Mouse (Mus musculus): ENCODE measurements around the gene Tenm4. TPM values are rescaled to one million over a fixed set of nuclear protein-coding genes. Genes with fewer than 3 reads are reported as not detected.

Tenm4 gene
- polyA plus RNA-seq, 1 experiment from 2014 or later = 22.1 TPM

- no peak overlapping the region for H3K4me3 ChIP-seq
- no peaks in the 10 kb centered on the region for H3K27me3 ChIP-seq (ENCODE audit: insufficient read depth, poor library complexity, severe bottlenecking)
- DNase-seq (ENCODE audit: low spot score) = no peak
- H3K9me3 ChIP-seq = no peaks in the 10 kb centered on the region
- WGBS = 74% methylated on average over 2 of the region's 2 CpGs
- peaks cover 13% of the 10 kb centered on the region; the same call in 1 of the 2 replicates for H3K4me1 ChIP-seq (replicated peaks)
- H3K27ac ChIP-seq = no peak overlapping the region
- no peaks in the 10 kb centered on the region for H3K36me3 ChIP-seq
These were observed 285.6 kb downstream of the Tenm4 start for GRCm38 (mm10) chr7:96456618-96457017.

DNA sequence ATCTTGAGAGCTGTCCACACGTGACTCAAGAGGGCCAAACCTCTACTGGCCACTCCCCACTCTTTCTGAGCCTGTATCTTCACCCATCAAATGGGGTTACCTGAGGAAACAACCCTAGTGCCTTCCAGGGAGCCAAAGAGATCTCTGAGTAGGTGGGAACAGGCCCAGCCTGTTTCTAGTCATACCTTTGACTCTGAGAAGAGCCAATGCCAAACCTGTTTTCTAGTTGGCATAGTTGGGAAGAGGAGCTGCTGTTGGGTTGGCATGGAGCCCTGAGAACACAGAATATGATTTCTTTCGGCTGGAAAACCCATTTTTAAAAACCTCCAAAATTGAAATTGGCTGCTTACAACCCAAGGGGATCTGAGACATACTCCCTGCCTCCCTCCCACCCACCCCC lies 286.8 kb downstream of the Tenm4 start:
- WGBS = 74% methylated on average over 2 of the region's 2 CpGs
- no peak for DNase-seq (ENCODE audit: low spot score)
- Histone ChIP-seq H3K4me1 (replicated peaks) (peaks cover 13% of the 10 kb centered on the region; the same call in 1 of the 2 replicates), H3K4me3 (no peak overlapping the region), H3K27ac (no peak overlapping the region), H3K27me3 (ENCODE audit: insufficient read depth, poor library complexity, severe bottlenecking) (no peaks in the 10 kb centered on the region), H3K9me3 (no peaks in the 10 kb centered on the region), H3K36me3 (no peaks in the 10 kb centered on the region)

DNA sequence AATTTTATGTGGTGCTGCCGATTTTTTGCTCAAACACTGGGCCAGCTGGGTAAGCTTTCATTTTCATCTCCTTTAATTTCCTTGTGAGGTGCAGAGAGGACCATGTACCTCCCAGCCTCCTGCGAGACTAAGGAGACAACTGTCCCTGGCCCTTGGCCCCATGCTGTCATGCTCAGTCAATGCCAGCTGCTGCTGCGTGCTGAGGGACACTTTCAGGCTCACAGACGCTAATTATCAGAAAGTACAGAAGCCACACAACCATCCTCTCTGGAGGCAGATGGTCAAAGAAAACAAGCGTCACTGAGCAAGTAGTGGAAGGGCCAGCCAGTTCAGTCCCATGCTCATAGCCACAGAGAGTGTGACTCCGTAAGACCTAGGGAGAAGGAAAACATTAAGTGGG lies 287.9 kb downstream of the Tenm4 start:
- Histone ChIP-seq H3K27ac (no peak overlapping the region), H3K9me3 (no peaks in the 10 kb centered on the region), H3K4me1 (replicated peaks) (peaks cover 13% of the 10 kb centered on the region; the same call in 1 of the 2 replicates), H3K36me3 (no peaks in the 10 kb centered on the region), H3K4me3 (no peak overlapping the region), H3K27me3 (ENCODE audit: insufficient read depth, poor library complexity, severe bottlenecking) (no peaks in the 10 kb centered on the region)
- WGBS = 71% methylated on average over 6 of the region's 6 CpGs
- DNase-seq (ENCODE audit: low spot score) = no peak

DNA sequence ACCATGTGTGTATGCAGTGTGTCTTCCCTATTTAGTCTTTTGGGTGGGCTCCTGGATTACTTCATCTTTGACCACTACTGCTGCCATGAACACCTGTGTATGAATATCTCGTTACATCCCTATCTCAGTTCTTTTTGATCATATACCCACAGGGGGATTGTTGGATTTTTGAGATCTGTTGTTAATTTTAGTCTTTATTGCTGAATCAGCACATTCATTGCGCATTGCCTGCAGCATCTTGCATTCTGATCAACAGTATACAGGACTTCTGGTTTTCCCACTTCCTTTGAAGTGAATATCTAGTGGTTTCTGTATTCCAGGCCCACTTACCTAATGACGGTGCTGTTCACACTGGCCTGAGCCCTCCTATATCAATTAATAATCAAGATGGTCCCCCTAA lies 295.7 kb downstream of the Tenm4 start:
- 93% methylated on average over 3 of the region's 3 CpGs for WGBS

GRCm38 (mm10) chr7:96470821-96471220 lies 299.8 kb downstream of the Tenm4 start:
- H3K4me1 ChIP-seq (replicated peaks) = no peaks in the 10 kb centered on the region
- no peaks in the 10 kb centered on the region for H3K9me3 ChIP-seq
- no peak overlapping the region for H3K4me3 ChIP-seq
- no peaks in the 10 kb centered on the region for H3K27me3 ChIP-seq (ENCODE audit: insufficient read depth, poor library complexity, severe bottlenecking)
- no peak for DNase-seq (ENCODE audit: low spot score)
- H3K27ac ChIP-seq = no peak overlapping the region
- 87% methylated on average over 6 of the region's 6 CpGs for WGBS
- no peaks in the 10 kb centered on the region for H3K36me3 ChIP-seq

More for the DNA sequence above, 295.7 kb downstream of the Tenm4 start:
- Histone ChIP-seq H3K27ac (no peak overlapping the region), H3K9me3 (no peaks in the 10 kb centered on the region), H3K36me3 (no peaks in the 10 kb centered on the region), H3K4me1 (replicated peaks) (no peaks in the 10 kb centered on the region), H3K4me3 (no peak overlapping the region), H3K27me3 (ENCODE audit: insufficient read depth, poor library complexity, severe bottlenecking) (no peaks in the 10 kb centered on the region)
- DNase-seq (ENCODE audit: low spot score) = no peak

GRCm38 (mm10) chr7:96474560-96475089 lies 303.6 kb downstream of the Tenm4 start:
- Histone ChIP-seq H3K4me3 (no peak overlapping the region), H3K36me3 (no peaks in the 10 kb centered on the region), H3K4me1 (replicated peaks) (no peaks in the 10 kb centered on the region), H3K27me3 (ENCODE audit: insufficient read depth, poor library complexity, severe bottlenecking) (no peaks in the 10 kb centered on the region), H3K27ac (no peak overlapping the region), H3K9me3 (no peaks in the 10 kb centered on the region)
- 91% methylated on average over 11 of the region's 11 CpGs for WGBS
- no peak for DNase-seq (ENCODE audit: low spot score)

DNA sequence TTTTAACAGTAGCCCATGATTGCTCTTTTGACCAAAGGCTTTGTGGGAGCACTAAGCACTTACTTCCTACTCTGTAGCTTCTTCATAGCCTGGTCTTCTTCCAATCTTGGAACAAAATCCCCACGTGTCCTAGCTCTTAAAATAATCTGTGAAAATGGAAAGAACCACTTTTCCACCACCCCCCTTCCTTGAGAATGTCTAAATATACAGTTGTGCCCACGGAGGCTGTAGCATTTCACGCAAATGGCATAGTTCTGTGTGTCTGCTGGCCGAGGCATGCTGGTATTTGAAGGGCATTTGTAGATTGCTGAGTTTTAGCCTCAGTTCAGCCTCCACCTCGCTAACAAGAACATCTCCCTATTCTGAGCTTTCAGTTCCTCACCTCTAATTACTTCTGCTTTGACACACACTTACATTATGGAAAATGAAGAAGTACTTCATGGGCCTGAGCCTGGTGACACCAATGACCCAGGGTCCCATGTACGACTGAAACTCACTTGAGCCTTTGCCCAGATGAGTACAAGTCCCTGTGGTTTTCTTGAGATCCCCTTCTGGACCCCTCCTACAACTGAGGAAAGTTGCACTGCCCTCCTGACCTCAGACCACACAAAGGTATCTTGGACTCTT lies 306.1 kb downstream of the Tenm4 start:
- Histone ChIP-seq H3K27me3 (ENCODE audit: insufficient read depth, poor library complexity, severe bottlenecking) (no peaks in the 10 kb centered on the region), H3K4me3 (no peak overlapping the region), H3K9me3 (no peaks in the 10 kb centered on the region), H3K27ac (no peak overlapping the region), H3K4me1 (replicated peaks) (0 out of 2 replicates have a peak, but pooled peaks cover 6% of the 10 kb centered on the region), H3K36me3 (no peaks in the 10 kb centered on the region)
- DNase-seq (ENCODE audit: low spot score) = no peak
- WGBS = 86% methylated on average over 6 of the region's 6 CpGs

GRCm38 (mm10) chr7:96479139-96479538 lies 308.1 kb downstream of the Tenm4 start:
- no peaks in the 10 kb centered on the region for H3K27me3 ChIP-seq (ENCODE audit: insufficient read depth, poor library complexity, severe bottlenecking)
- no peaks in the 10 kb centered on the region for H3K36me3 ChIP-seq
- H3K4me3 ChIP-seq = no peak overlapping the region
- no peak overlapping the region for H3K27ac ChIP-seq
- DNase-seq (ENCODE audit: low spot score) = no peak
- WGBS = 76% methylated on average over 6 of the region's 6 CpGs
- peaks cover 16% of the 10 kb centered on the region for H3K4me1 ChIP-seq (replicated peaks)
- no peaks in the 10 kb centered on the region for H3K9me3 ChIP-seq

GRCm38 (mm10) chr7:96480351-96480983 lies 309.4 kb downstream of the Tenm4 start:
- H3K4me3 ChIP-seq = no peak overlapping the region
- H3K27me3 ChIP-seq (ENCODE audit: insufficient read depth, poor library complexity, severe bottlenecking) = no peaks in the 10 kb centered on the region
- no peaks in the 10 kb centered on the region for H3K36me3 ChIP-seq
- no peaks in the 10 kb centered on the region for H3K9me3 ChIP-seq
- WGBS = 85% methylated on average over 9 of the region's 9 CpGs
- DNase-seq (ENCODE audit: low spot score) = no peak
- peaks cover 16% of the 10 kb centered on the region for H3K4me1 ChIP-seq (replicated peaks)
- no peak overlapping the region; the same call in 1 of the 2 replicates for H3K27ac ChIP-seq

- 66% methylated on average over 8 of the region's 8 CpGs for WGBS
These were observed 311.9 kb downstream of the Tenm4 start for GRCm38 (mm10) chr7:96482953-96483352.

GRCm38 (mm10) chr7:96484006-96484581 lies 313.0 kb downstream of the Tenm4 start:
- peaks cover 20% of the 10 kb centered on the region for H3K4me1 ChIP-seq (replicated peaks)
- WGBS = 80% methylated on average over 1 of the region's 1 CpGs
- H3K36me3 ChIP-seq = no peaks in the 10 kb centered on the region
- H3K4me3 ChIP-seq = no peak overlapping the region
- no peak for DNase-seq (ENCODE audit: low spot score)
- no peaks in the 10 kb centered on the region for H3K27me3 ChIP-seq (ENCODE audit: insufficient read depth, poor library complexity, severe bottlenecking)
- H3K9me3 ChIP-seq = no peaks in the 10 kb centered on the region
- H3K27ac ChIP-seq = no peak overlapping the region

More at GRCm38 (mm10) chr7:96482953-96483352, 311.9 kb downstream of the Tenm4 start:
- H3K4me3 ChIP-seq = no peak overlapping the region
- no peak for DNase-seq (ENCODE audit: low spot score)
- H3K27ac ChIP-seq = no peak overlapping the region
- H3K27me3 ChIP-seq (ENCODE audit: insufficient read depth, poor library complexity, severe bottlenecking) = no peaks in the 10 kb centered on the region
- peaks cover 20% of the 10 kb centered on the region for H3K4me1 ChIP-seq (replicated peaks)
- H3K9me3 ChIP-seq = no peaks in the 10 kb centered on the region
- H3K36me3 ChIP-seq = no peaks in the 10 kb centered on the region

GRCm38 (mm10) chr7:96489348-96490076 lies 318.5 kb downstream of the Tenm4 start:
- no peak for DNase-seq (ENCODE audit: low spot score)
- 0 out of 2 replicates have a peak, but pooled peaks cover 3% of the 10 kb centered on the region for H3K4me1 ChIP-seq (replicated peaks)
- no peaks in the 10 kb centered on the region for H3K9me3 ChIP-seq
- H3K27ac ChIP-seq = no peak overlapping the region
- 91% methylated on average over 6 of the region's 6 CpGs for WGBS
- no peaks in the 10 kb centered on the region for H3K27me3 ChIP-seq (ENCODE audit: insufficient read depth, poor library complexity, severe bottlenecking)
- no peak overlapping the region for H3K4me3 ChIP-seq
- H3K36me3 ChIP-seq = no peaks in the 10 kb centered on the region
